In genomic region chr3:28577301-28577700, GRCm38 (mm10) we compare ENCODE assay signal across 9 mouse cellular contexts.
DNase-seq lines count a peak whose midpoint lies in the region; ATAC-seq and TF ChIP-seq lines count a peak whose summit lies in the region.
"Had no signal": no experiment of that assay in that cellular context is flagged by ENCODE, and none has a peak within 500 bp of the region (broad histone marks: within the 10 kb centered on the region; RNA-seq: fewer than 3 reads in every experiment).

No protein-coding gene starts in this region.

- H3K9me3 ChIP-seq in forebrain, postnatal 0 days (ENCODE audit: low read length) = no peaks in the 10 kb centered on the region
- H3K9me3 ChIP-seq in hindbrain, embryonic 11.5 days (ENCODE audit: control insufficient read depth, low read length) = no peaks in the 10 kb centered on the region
- no peaks in the 10 kb centered on the region for H3K9me3 ChIP-seq in limb, embryonic 13.5 days
- no peaks in the 10 kb centered on the region for H3K9me3 ChIP-seq in stomach, embryonic 15.5 days
- H3K9me3 ChIP-seq: liver, embryonic 15.5 days had no signal

- H3K4me1 ChIP-seq in forebrain, postnatal 0 days (ENCODE audit: insufficient read depth) = no peaks in the 10 kb centered on the region
- no peaks in the 10 kb centered on the region for H3K4me1 ChIP-seq in hindbrain, embryonic 11.5 days (replicated peaks; ENCODE audit: control insufficient read depth, insufficient read depth, low read length)
- H3K4me1 ChIP-seq in limb, embryonic 13.5 days = peaks cover 8% of the 10 kb centered on the region
- 0 out of 2 replicates have a peak, but pooled peaks cover 3% of the 10 kb centered on the region for H3K4me1 ChIP-seq in stomach, embryonic 15.5 days
- H3K4me1 ChIP-seq: liver, embryonic 15.5 days had no signal

- DNase-seq in adrenal gland, postnatal 10 days = peak; percentile 33
- no peak for DNase-seq in adrenal gland, adult 2 months
- DNase-seq in ZHBTc4 (ENCODE audit: low read depth, low spot score) = peak; percentile 64
- peak; percentile 56 for DNase-seq in forebrain, postnatal 0 days
- peak; percentile 25 for DNase-seq in hindbrain, embryonic 11.5 days (ENCODE audit: low spot score)

- peaks cover 44% of the 10 kb centered on the region for H3K36me3 ChIP-seq in forebrain, postnatal 0 days (ENCODE audit: insufficient read depth)
- H3K36me3 ChIP-seq in hindbrain, embryonic 11.5 days (ENCODE audit: control insufficient read depth, insufficient read depth, low read length) = no peaks in the 10 kb centered on the region
- H3K36me3 ChIP-seq in limb, embryonic 13.5 days = no peaks in the 10 kb centered on the region
- H3K36me3 ChIP-seq in stomach, embryonic 15.5 days = no peaks in the 10 kb centered on the region
- H3K36me3 ChIP-seq: liver, embryonic 15.5 days had no signal

- H3K9ac ChIP-seq in forebrain, postnatal 0 days = no peak overlapping the region
- no peak overlapping the region for H3K9ac ChIP-seq in hindbrain, embryonic 11.5 days (ENCODE audit: low read depth, low read length)
- no peak overlapping the region for H3K9ac ChIP-seq in limb, embryonic 13.5 days
- H3K9ac ChIP-seq in stomach, embryonic 15.5 days = no peak overlapping the region
- H3K9ac ChIP-seq: liver, embryonic 15.5 days had no signal

- no peak for TF ChIP-seq CTCF in forebrain, postnatal 0 days (IDR thresholded peaks at IDR 0.05; ENCODE audit: low read depth)

- H3K4me3 ChIP-seq in forebrain, postnatal 0 days (ENCODE audit: low read depth, low read length) = no peak overlapping the region
- no peak overlapping the region for H3K4me3 ChIP-seq in hindbrain, embryonic 11.5 days (ENCODE audit: low read depth, low read length)
- no peak overlapping the region for H3K4me3 ChIP-seq in limb, embryonic 13.5 days
- H3K4me3 ChIP-seq in stomach, embryonic 15.5 days (replicated peaks) = no peak overlapping the region
- H3K4me3 ChIP-seq: liver, embryonic 15.5 days had no signal

- no peak overlapping the region for H3K27ac ChIP-seq in forebrain, postnatal 0 days (ENCODE audit: low read depth, low read length)
- no peak overlapping the region for H3K27ac ChIP-seq in hindbrain, embryonic 11.5 days (ENCODE audit: low read depth, low read length)
- no peak overlapping the region for H3K27ac ChIP-seq in limb, embryonic 13.5 days
- H3K27ac ChIP-seq in stomach, embryonic 15.5 days = no peak overlapping the region
- H3K27ac ChIP-seq: liver, embryonic 15.5 days had no signal

- ATAC-seq in forebrain, postnatal 0 days = no peak; the same call in 1 of the 2 replicates
- ATAC-seq in hindbrain, embryonic 11.5 days (ENCODE audit: low FRiP score) = no peak
- ATAC-seq in limb, embryonic 13.5 days (ENCODE audit: low FRiP score, low read depth) = peak; percentile 42; the same call in 1 of the 2 replicates
- ATAC-seq in stomach, embryonic 15.5 days (ENCODE audit: insufficient read depth, low FRiP score, low read depth) = no peak
- ATAC-seq in erythroid progenitor cell, adult 5-6 weeks (replicated peaks; ENCODE audit: low FRiP score, poor library complexity, severe bottlenecking) = no peak

- H3K27me3 ChIP-seq in forebrain, postnatal 0 days (ENCODE audit: insufficient read depth, low read length) = no peaks in the 10 kb centered on the region
- no peaks in the 10 kb centered on the region for H3K27me3 ChIP-seq in hindbrain, embryonic 11.5 days (ENCODE audit: control insufficient read depth, insufficient read depth, low read length)
- no peaks in the 10 kb centered on the region for H3K27me3 ChIP-seq in limb, embryonic 13.5 days
- no peaks in the 10 kb centered on the region for H3K27me3 ChIP-seq in stomach, embryonic 15.5 days (replicated peaks)
- H3K27me3 ChIP-seq: liver, embryonic 15.5 days had no signal

- WGBS in forebrain, postnatal 0 days = 30% methylated on average over 15 of the region's 15 CpGs
- 29% methylated on average over 15 of the region's 15 CpGs for WGBS in hindbrain, embryonic 11.5 days
- 26% methylated on average over 15 of the region's 15 CpGs for WGBS in limb, embryonic 13.5 days
- WGBS in stomach, embryonic 15.5 days = 31% methylated on average over 15 of the region's 15 CpGs

- no peak overlapping the region for H3K4me2 ChIP-seq in forebrain, postnatal 0 days (ENCODE audit: low read depth)
- H3K4me2 ChIP-seq in hindbrain, embryonic 11.5 days (replicated peaks; ENCODE audit: low read depth, low read length) = no peak overlapping the region
- peak overlapping the region; percentile 53 for H3K4me2 ChIP-seq in limb, embryonic 13.5 days (replicated peaks)
- H3K4me2 ChIP-seq in stomach, embryonic 15.5 days = peak overlapping the region; percentile 31; the same call in 1 of the 2 replicates
- H3K4me2 ChIP-seq: liver, embryonic 15.5 days had no signal

Comparison
In these comparisons a context has a peak if more than half of its experiments do, and no peak if none do; other contexts are left out.
1. H3K4me2 ChIP-seq: peak in limb, embryonic 13.5 days (single experiment) and stomach, embryonic 15.5 days (single experiment); none in forebrain, postnatal 0 days (single experiment) and hindbrain, embryonic 11.5 days (single experiment).